Mouse (Mus musculus): ENCODE data around the gene Tagap. TPM values are rescaled to one million over a fixed set of nuclear protein-coding genes. Genes with fewer than 3 reads are reported as not detected.
"Not testable (repeated sequence)": the region's sequence is repeated elsewhere in the genome, so short reads cannot be mapped to it uniquely, and the experiment has no call there.

The Tagap gene
- total RNA-seq, 2 experiments from 2014 or later: 2.6 to 3.0 TPM

DNA sequence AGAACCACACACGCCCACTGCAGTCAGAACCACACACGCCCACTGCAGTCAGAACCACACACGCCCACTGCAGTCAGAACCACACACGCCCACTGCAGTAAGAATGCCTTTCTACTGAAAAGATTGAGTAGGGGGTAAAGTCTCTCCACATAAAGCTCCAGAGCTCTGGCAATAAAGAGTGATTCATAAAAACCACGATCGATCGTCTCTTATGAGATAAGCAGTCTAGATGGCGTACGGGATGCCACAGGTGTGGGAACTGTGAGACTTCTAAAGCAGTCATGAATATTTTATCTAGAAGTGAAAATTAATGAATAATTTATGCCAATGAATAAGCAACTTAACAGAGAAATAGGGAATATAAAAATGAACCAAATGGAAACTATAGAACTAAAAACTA, 31.4 kb downstream of the Tagap start:
- intact Hi-C loops (cut with DNase I); DNase-seq: not testable (repeated sequence)

- DNase-seq; intact Hi-C loops (cut with DNase I): not testable (repeated sequence)
These were observed 37.5 kb downstream of the Tagap start for GRCm38 (mm10) chr17:7963333-7963732.

DNA sequence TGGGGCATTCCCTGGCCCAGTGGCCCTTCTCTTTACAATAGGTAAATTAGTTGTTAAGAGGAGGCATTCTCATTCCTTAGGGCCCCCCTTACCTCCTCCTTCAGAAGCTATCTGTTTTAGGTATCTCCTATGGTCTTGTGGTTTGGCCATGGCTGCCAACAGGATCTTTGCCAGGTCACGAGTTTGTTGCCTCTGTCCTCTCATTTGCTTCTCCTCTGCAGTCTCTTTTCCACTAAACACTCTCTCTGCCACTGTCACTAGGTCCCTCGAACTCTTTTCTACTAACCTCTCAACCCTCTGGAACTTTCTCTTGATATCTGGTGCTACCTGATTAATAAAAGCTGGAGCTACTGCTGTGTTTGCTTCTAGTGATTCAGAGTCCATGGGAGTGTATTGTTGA, 38.6 kb downstream of the Tagap start:
- intact Hi-C loops (cut with DNase I); DNase-seq: not testable (repeated sequence)

DNA sequence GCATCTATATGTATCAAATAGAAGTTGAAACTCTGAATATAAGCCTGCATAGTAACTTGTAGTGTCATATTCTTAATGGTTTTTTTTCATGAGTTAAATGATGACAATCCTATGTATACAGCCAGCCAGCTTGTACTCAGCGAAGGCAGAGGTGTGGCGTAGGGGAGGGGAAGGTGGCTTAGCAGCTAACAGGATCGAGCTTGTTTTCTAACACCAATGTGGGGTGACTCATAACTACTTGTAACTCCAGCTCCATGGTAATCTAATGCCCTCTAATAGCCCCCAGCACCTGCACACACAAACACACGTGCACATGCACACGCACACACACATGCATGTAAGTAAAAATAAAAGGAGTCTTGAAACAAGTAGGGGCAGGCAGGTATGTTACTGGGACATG, 42.7 kb downstream of the Tagap start:
- DNase-seq; intact Hi-C loops (cut with DNase I): not testable (repeated sequence)

DNA sequence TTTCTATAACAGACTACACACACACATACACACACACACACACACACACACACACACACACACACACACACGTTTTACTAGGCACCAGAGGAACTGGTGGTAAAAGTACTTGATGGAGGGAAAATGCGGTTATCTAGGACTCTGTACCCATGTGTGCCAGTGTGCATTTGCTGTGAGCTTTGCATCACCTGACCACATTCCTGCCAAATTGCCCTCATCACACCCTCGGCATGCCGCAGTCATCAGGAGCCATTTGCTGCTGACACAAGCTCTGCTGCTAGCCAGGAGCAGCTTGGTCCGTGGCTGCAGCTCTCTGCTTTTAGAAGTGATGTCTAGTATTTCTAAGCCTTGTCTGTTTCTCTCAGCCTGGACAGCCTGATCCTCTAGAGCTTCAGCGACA, 44.0 kb downstream of the Tagap start:
- intact Hi-C loops (cut with DNase I); DNase-seq: not testable (repeated sequence)

DNA sequence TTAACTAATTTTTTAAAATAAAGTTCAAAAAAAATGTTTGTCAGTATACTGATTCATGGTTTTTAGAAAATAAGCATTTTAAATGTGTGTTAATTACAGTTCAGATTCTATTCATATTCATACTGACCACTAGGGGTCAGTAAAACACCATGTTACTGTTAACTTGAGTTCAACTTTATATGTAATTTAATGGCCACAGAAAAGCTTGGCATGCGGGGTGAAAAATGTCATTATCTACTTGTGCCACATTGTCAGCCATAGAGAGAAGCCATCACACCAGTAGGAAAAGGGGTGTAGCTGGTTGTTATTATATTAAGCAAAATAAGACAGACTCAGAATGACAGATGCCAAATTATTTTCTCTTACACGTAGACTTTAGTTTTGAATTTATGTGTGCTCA, 57.7 kb downstream of the Tagap start:
- intact Hi-C loops (cut with DNase I): not testable (repeated sequence)

More for the DNA sequence above, 57.7 kb downstream of the Tagap start:
- DNase-seq: not testable (repeated sequence)

Other genes starting within 250 kb of the Tagap start
- gene Fndc1, start 98.7 kb upstream of the Tagap start, total RNA-seq (2021): 100 to 1,000 TPM in 1 of 2 experiments, 10 to 100 TPM in 1; 99.0 to 108 TPM
- gene Rsph3a, start 19.6 kb downstream of the Tagap start, total RNA-seq (2021): 10 to 100 TPM; 40.8 to 42.8 TPM
- not detected for gene Gm49673, start 221.8 kb downstream of the Tagap start, total RNA-seq (2021)
- gene Rnaset2a, start 222.1 kb downstream of the Tagap start, total RNA-seq (2021): 10 to 100 TPM; 23.4 to 27.6 TPM
- 10 to 100 TPM; 14.6 to 15.6 TPM for gene Fgfr1op, start 239.5 kb downstream of the Tagap start, total RNA-seq (2021)

Data from heart, postnatal 10 days (tissue).